Comparison of ENCODE assay signal across 10 mouse cellular contexts in the genomic region with DNA sequence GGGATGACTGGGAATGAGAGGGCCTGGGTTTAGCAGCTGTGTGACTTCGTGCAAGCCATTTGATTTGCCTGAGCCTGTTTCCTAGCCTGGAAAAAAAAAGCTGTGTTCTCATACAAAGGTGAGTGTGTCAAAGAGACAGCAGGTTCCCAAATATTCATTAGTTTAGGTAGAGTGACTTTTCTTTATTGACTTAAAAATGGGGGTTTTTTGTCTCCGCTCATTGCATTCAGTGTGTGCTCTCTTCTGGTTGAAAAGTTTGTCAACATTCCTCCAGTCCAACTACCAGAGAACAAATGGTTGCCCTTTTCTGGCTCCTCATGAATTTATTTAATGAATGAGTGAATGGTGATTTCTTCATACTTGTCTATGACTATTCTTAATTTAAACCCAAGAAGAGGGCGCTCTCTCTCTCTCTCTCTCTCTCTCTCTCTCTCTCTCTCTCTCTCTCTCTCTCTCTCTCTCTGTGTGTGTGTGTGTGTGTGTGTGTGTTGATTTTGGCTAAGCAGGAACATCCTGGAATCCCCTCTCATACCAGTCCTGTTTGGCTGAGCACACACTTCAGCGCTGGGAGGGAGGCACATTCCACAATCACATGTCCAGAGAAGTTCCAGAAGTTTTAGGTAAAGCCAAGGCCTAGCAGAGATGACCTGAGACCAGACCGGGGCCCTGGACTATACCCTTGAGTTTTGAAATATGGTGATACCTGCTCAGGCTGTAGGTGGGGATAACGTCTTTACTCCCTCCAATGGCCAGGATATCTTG. TPM values are rescaled to one million over a fixed set of nuclear protein-coding genes. Genes with fewer than 3 reads are reported as not detected.
DNase-seq lines count a peak whose midpoint lies in the region; ATAC-seq and TF ChIP-seq lines count a peak whose summit lies in the region.
"Had no signal": no experiment of that assay in that cellular context is flagged by ENCODE, and none has a peak within 500 bp of the region (broad histone marks: within the 10 kb centered on the region; RNA-seq: fewer than 3 reads in every experiment).

No protein-coding gene starts in this region.

- peak overlapping the region; percentile 66 for H3K4me3 ChIP-seq in heart, embryonic 10.5 days
- peak overlapping the region; percentile 49; the same call in 1 of the 2 replicates for H3K4me3 ChIP-seq in lung, postnatal 0 days (ENCODE audit: low read depth, low read length)
- peak overlapping the region; percentile 14; the same call in 1 of the 2 replicates for H3K4me3 ChIP-seq in hindbrain, embryonic 12.5 days
- peak overlapping the region; percentile 58 for H3K4me3 ChIP-seq in neural tube, embryonic 13.5 days
- H3K4me3 ChIP-seq: liver, embryonic 12.5 days had no signal

- peaks cover 12% of the 10 kb centered on the region for H3K36me3 ChIP-seq in heart, embryonic 10.5 days
- H3K36me3 ChIP-seq in lung, postnatal 0 days (ENCODE audit: insufficient read depth, low read length): no peaks in the 10 kb centered on the region
- H3K36me3 ChIP-seq in hindbrain, embryonic 12.5 days: no peaks in the 10 kb centered on the region
- no peaks in the 10 kb centered on the region for H3K36me3 ChIP-seq in neural tube, embryonic 13.5 days
- H3K36me3 ChIP-seq: liver, embryonic 12.5 days had no signal

- peak; percentile 27; the same call in 1 of the 2 replicates for ATAC-seq in lung, postnatal 0 days
- ATAC-seq in hindbrain, embryonic 12.5 days (ENCODE audit: low FRiP score): no peak
- no peak for ATAC-seq in neural tube, embryonic 13.5 days (ENCODE audit: low read depth)
- ATAC-seq: liver, embryonic 12.5 days had no signal

- no peak overlapping the region for H3K9ac ChIP-seq in lung, postnatal 0 days (replicated peaks; ENCODE audit: low read depth)
- no peak overlapping the region for H3K9ac ChIP-seq in hindbrain, embryonic 12.5 days
- peak overlapping the region; percentile 79; the same call in 1 of the 2 replicates for H3K9ac ChIP-seq in neural tube, embryonic 13.5 days
- H3K9ac ChIP-seq: liver, embryonic 12.5 days had no signal

- TF ChIP-seq EP300 in lung, postnatal 0 days (IDR thresholded peaks at IDR 0.05): no peak

- 48% methylated on average over 6 of the region's 6 CpGs for WGBS in heart, embryonic 10.5 days
- 39% methylated on average over 6 of the region's 6 CpGs for WGBS in lung, postnatal 0 days
- 53% methylated on average over 6 of the region's 6 CpGs for WGBS in hindbrain, embryonic 12.5 days
- WGBS in neural tube, embryonic 13.5 days: 56% methylated on average over 6 of the region's 6 CpGs

- H3K4me2 ChIP-seq in lung, postnatal 0 days (replicated peaks; ENCODE audit: low read depth, low read length): peak overlapping the region; percentile 56
- peak overlapping the region; percentile 88 for H3K4me2 ChIP-seq in hindbrain, embryonic 12.5 days (replicated peaks)
- H3K4me2 ChIP-seq in neural tube, embryonic 13.5 days: peak overlapping the region; percentile 96
- H3K4me2 ChIP-seq: liver, embryonic 12.5 days had no signal

- DNase-seq in heart, embryonic 10.5 days (ENCODE audit: low spot score): no peak
- DNase-seq in heart, adult 9 months (ENCODE audit: low spot score in 2 of 2): no peak
- DNase-seq in lung, postnatal 0 days (ENCODE audit: low spot score): peak; percentile 68
- DNase-seq in lung, postnatal 10 days: no peak
- no peak for DNase-seq in adrenal gland, postnatal 14 days
- no peak for DNase-seq in frontal cortex, postnatal 10 days (ENCODE audit: low spot score in 2 of 2)
- DNase-seq: gastrocnemius, postnatal 36 days had no signal

- H3K9me3 ChIP-seq in heart, embryonic 10.5 days: no peaks in the 10 kb centered on the region
- H3K9me3 ChIP-seq in lung, postnatal 0 days (ENCODE audit: low read length): no peaks in the 10 kb centered on the region
- H3K9me3 ChIP-seq in hindbrain, embryonic 12.5 days (replicated peaks): no peaks in the 10 kb centered on the region
- peaks cover 5% of the 10 kb centered on the region; the same call in 1 of the 2 replicates for H3K9me3 ChIP-seq in neural tube, embryonic 13.5 days
- H3K9me3 ChIP-seq: liver, embryonic 12.5 days had no signal

- peaks cover 52% of the 10 kb centered on the region for H3K4me1 ChIP-seq in heart, embryonic 10.5 days
- peaks cover 9% of the 10 kb centered on the region; the same call in 1 of the 2 replicates for H3K4me1 ChIP-seq in lung, postnatal 0 days (ENCODE audit: insufficient read depth, low read depth, low read length)
- peaks cover 27% of the 10 kb centered on the region for H3K4me1 ChIP-seq in hindbrain, embryonic 12.5 days
- peaks cover 43% of the 10 kb centered on the region for H3K4me1 ChIP-seq in neural tube, embryonic 13.5 days (replicated peaks)
- H3K4me1 ChIP-seq: liver, embryonic 12.5 days had no signal

- H3K27me3 ChIP-seq in heart, embryonic 10.5 days (ENCODE audit: insufficient read depth, poor library complexity, severe bottlenecking): peaks cover 6% of the 10 kb centered on the region; the same call in 1 of the 2 replicates
- H3K27me3 ChIP-seq in lung, postnatal 0 days (replicated peaks; ENCODE audit: insufficient read depth, low read length): peaks cover 23% of the 10 kb centered on the region
- H3K27me3 ChIP-seq in hindbrain, embryonic 12.5 days: peaks cover 51% of the 10 kb centered on the region
- H3K27me3 ChIP-seq in neural tube, embryonic 13.5 days: peaks cover 71% of the 10 kb centered on the region

- TF ChIP-seq CTCF in lung, postnatal 0 days (IDR thresholded peaks at IDR 0.05): no peak

- peak overlapping the region; percentile 93 for H3K27ac ChIP-seq in heart, embryonic 10.5 days
- H3K27ac ChIP-seq in lung, postnatal 0 days (ENCODE audit: low read length): peak overlapping the region; percentile 22; the same call in 1 of the 2 replicates
- no peak overlapping the region for H3K27ac ChIP-seq in hindbrain, embryonic 12.5 days
- H3K27ac ChIP-seq in neural tube, embryonic 13.5 days (replicated peaks): peak overlapping the region; percentile 54
- H3K27ac ChIP-seq: liver, embryonic 12.5 days had no signal

RNA-seq across cellular contexts. Expression of a gene that starts 2.6 kb away (rescaled TPM):
- 62.0 and 100 TPM in 2 replicates for polyA plus RNA-seq in heart, embryonic 10.5 days (2016; fragmentation: Nextera tagmentation; extraction: Ambion mirVana)
- polyA plus RNA-seq in lung, postnatal 0 days (2015; fragmentation: Nextera tagmentation; extraction: Ambion mirVana): 35.1 and 35.9 TPM in 2 replicates
- 107 and 150 TPM in 2 replicates for polyA plus RNA-seq in hindbrain, embryonic 12.5 days (2016; fragmentation: Nextera tagmentation; extraction: Ambion mirVana)
- polyA plus RNA-seq in neural tube, embryonic 13.5 days (2015; fragmentation: Nextera tagmentation; extraction: Ambion mirVana): 81.6 and 93.0 TPM in 2 replicates
- 9.9 and 14.5 TPM in 2 replicates for total RNA-seq in adrenal gland, postnatal 14 days (2021)

Comparison
In these comparisons a context has a peak if more than half of its experiments do, and no peak if none do; other contexts are left out.
1. H3K4me3 ChIP-seq: peak in every context shown above with its lines; median percentile 66 in heart, embryonic 10.5 days; 58 in neural tube, embryonic 13.5 days; 49 in lung, postnatal 0 days; 14 in hindbrain, embryonic 12.5 days.